Mouse (Mus musculus) adrenal gland (tissue): Measurements from ENCODE around the gene Incenp.
"Not testable (repeated sequence)": the region's sequence is repeated elsewhere in the genome, so short reads cannot be mapped to it uniquely, and the experiment has no call there.

ENCODE experiments used
- intact Hi-C: fragments of 180-260 bp; cut with DNase I; formaldehyde crosslinking; loops from one replicate; pipeline ENCODE4 v1.15.1; 2025

Gene Incenp

GRCm38 (mm10) chr19:9920835-9921784 is 21.8 kb upstream of the Incenp start:
- intact Hi-C loops, result loop anchor here (5.0 kb wide), 1 partner anchor 111 kb away; no protein-coding TSS in a partner anchor

- intact Hi-C loops, result loop anchor here (10.0 kb wide), 1 partner anchor 286 kb away; the partner anchor contains the start of genes Fen1 and Tmem258
Observed at GRCm38 (mm10) chr19:9918176-9918861, 19.0 kb upstream of the Incenp start.

- intact Hi-C loops, result loop anchor here (1.0 to 10.0 kb wide), 2 partner anchors 72 to 287 kb away; partner anchors contain the start of genes Fen1 and Tmem258
Observed at GRCm38 (mm10) chr19:9917727-9918126, 18.4 kb upstream of the Incenp start.

GRCm38 (mm10) chr19:9915935-9916334 is 16.6 kb upstream of the Incenp start:
- intact Hi-C loops, result loop anchor here (10.0 kb wide), 1 partner anchor 289 kb away; the partner anchor contains the start of genes Fen1 and Tmem258

- intact Hi-C loops, result loop anchor here (10.0 kb wide), 1 partner anchor 290 kb away; the partner anchor contains the start of genes Fen1 and Tmem258
Observed at GRCm38 (mm10) chr19:9914346-9914745, 15.0 kb upstream of the Incenp start.

- intact Hi-C loops, result loop anchor here (10.0 kb wide), 1 partner anchor 291 kb away; the partner anchor contains the start of genes Fen1 and Tmem258
Observed at GRCm38 (mm10) chr19:9913784-9914183, 14.4 kb upstream of the Incenp start.

GRCm38 (mm10) chr19:9911314-9911754 is 12.0 kb upstream of the Incenp start:
- intact Hi-C loops, result loop anchor here (10.0 kb wide), 1 partner anchor 293 kb away; the partner anchor contains the start of genes Fen1 and Tmem258

GRCm38 (mm10) chr19:9909351-9909750 is 10.0 kb upstream of the Incenp start:
- intact Hi-C loops, result no loop called here

- intact Hi-C loops, result not testable (repeated sequence)
Observed at GRCm38 (mm10) chr19:9900696-9901095, 1.3 kb upstream of the Incenp start.

GRCm38 (mm10) chr19:9899780-9900146 is 412 bp upstream of the Incenp start:
- intact Hi-C loops, result no loop called here

- intact Hi-C loops, result no loop called here
Observed at GRCm38 (mm10) chr19:9898339-9899066, 848 bp downstream of the Incenp start.

- intact Hi-C loops, result no loop called here
Observed at GRCm38 (mm10) chr19:9896067-9896466, 3.3 kb downstream of the Incenp start.

GRCm38 (mm10) chr19:9886771-9887170 is 12.6 kb downstream of the Incenp start:
- intact Hi-C loops, result no loop called here

- intact Hi-C loops, result no loop called here
Observed at GRCm38 (mm10) chr19:9886348-9886747, 13.0 kb downstream of the Incenp start.

GRCm38 (mm10) chr19:9878186-9878835 is 21.0 kb downstream of the Incenp start:
- intact Hi-C loops, result no loop called here

- intact Hi-C loops, result no loop called here
Observed at GRCm38 (mm10) chr19:9865466-9865865, 33.9 kb downstream of the Incenp start.

- intact Hi-C loops, result no loop called here
Observed at GRCm38 (mm10) chr19:9864856-9865255, 34.5 kb downstream of the Incenp start.

- intact Hi-C loops, result not testable (repeated sequence)
Observed at GRCm38 (mm10) chr19:9860821-9861220, 38.5 kb downstream of the Incenp start.

- intact Hi-C loops, result not testable (repeated sequence)
Observed at GRCm38 (mm10) chr19:9849368-9850075, 49.8 kb downstream of the Incenp start.

- intact Hi-C loops, result no loop called here
Observed at GRCm38 (mm10) chr19:9847262-9847661, 52.1 kb downstream of the Incenp start, which contains the start of gene Scgb2a2. TSS of gene Scgb2a2 (plus strand) at chr19:9847562.
